Mouse (Mus musculus) embryo, embryonic 9.5 days (tissue): ENCODE measurements at regions not wholly inside any gene's neighbourhood (a gene's known extent, or its start where the extent isn't known, plus 50 kb on each side); places are given as distances from the start of the nearest gene placed in this dataset.

Experiments
- DNase-seq: peaks from one replicate; pipeline ENCODE4 v3.0.0-alpha.2; 2017; ENCODE audit errors: extremely low spot score

DNA sequence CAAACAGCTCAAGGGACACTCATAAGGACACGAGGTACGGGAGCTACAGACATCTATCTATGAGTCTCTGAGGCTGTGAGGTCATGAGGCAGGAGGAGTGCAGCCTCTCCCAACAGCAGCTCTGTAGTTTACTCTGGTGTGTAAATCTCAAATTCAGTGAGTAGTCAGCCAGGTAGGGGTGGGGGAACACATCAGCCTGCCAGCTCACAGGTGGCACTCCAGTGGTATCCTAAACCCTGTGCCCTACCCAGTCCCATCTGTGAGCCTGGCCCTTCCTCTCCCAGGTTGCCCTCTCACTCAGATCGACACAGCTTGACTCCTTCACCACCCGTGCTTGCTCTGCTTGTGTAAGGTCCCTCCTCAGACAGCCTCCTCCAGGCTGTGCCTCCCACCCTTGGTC is 202.2 kb downstream of the Sipa1l2 start:
- no peak for DNase-seq

DNA sequence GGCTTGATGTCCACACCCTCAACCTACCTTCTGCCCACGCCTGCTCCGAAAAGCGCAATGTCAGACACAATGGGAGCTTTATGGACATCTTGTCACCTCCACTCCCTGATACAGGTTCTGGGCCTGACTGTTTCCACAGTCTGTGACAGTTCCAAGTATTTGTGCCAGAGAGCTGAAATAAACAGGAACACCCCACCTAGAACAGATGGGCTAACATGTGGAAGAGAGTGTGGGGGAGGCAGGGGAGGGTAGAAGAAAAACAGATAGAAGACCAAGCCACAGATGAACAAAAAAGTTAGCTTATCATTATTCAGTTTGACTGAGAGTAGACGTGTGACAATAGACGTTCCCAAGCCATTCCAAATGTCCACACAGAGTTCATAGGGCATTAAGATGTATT is 204.6 kb downstream of the Sipa1l2 start:
- DNase-seq = no peak

DNA sequence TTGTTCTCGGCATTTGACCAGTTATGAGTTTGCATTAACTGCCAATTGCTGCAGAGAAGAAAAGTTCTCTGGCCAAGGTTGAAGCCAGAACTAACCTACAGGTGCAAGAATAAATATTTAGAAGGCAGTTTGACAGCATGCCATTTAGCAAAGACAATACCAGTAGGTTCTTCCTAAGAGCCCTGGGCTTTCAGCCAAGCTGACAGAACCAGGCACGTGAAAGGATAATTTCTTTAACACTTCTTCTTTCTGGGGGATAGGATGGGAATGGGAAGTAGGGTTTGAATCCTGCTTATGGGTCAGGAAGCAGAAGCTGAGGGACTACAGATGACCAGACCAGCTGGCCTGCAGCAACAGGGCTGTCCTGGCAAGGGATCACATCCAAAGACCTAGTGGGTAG is 210.2 kb downstream of the Sipa1l2 start:
- DNase-seq = no peak

DNA sequence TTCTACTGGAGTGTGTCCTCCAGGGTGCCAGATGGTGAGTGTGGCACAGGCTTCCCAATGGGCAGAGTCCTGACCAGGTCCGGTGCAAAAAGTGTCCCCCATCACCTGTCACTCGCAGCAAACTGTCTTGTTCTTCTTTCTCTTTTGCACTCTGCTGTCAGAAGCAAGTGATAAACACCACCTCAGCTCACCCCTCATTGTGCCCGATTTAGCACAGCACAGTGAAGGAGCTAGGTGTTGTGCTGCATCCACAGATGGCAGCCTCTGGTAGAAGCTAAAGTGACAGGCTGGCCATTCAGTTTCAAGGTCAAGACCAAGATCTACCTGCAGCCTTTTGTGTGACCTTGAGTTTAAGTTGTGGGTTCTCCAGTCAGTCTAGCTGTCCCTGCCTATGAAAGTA is 211.8 kb downstream of the Sipa1l2 start:
- DNase-seq = no peak

DNA sequence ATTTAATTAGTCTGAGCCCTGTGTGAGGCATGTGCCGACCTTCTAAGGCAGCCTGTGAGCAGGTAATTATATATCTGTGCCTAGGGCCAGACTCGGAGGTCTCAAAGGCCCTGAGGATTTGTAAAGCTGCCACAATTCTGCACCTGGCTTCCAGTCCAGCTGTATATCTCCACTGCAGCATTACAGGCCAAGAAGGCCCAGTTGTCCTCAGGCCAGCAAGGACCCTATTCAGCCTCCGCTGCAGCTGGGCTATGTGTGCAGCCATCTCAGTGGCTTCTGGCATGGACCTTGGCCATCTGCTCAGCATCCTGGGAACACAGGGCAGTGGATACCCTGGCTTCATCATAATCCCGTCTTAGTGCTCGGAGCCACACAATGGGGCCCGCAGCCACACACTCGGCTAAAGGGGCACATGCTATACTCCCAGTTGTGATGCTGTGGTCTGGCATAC is 214.5 kb downstream of the Sipa1l2 start:
- DNase-seq = no peak

DNA sequence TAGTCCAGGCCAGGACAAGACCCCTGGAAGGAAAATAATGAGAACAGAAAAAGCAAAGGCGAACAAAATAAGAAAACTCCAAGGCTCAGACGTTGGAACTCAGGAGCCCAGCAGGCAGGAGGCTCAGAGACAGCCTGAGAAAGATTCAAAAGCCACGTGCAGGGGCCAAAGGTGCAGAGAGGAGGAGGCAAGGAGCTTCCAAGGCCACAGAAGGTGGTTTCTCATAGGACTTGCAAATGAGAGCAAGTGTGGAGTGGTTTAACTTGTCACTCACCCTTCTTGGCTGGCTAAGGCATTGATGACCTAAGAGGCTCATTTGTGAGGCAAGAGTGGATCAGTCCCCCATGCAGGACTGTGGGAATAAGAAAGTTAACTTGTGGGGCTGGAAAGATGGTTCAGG is 217.3 kb downstream of the Sipa1l2 start:
- no peak for DNase-seq

DNA sequence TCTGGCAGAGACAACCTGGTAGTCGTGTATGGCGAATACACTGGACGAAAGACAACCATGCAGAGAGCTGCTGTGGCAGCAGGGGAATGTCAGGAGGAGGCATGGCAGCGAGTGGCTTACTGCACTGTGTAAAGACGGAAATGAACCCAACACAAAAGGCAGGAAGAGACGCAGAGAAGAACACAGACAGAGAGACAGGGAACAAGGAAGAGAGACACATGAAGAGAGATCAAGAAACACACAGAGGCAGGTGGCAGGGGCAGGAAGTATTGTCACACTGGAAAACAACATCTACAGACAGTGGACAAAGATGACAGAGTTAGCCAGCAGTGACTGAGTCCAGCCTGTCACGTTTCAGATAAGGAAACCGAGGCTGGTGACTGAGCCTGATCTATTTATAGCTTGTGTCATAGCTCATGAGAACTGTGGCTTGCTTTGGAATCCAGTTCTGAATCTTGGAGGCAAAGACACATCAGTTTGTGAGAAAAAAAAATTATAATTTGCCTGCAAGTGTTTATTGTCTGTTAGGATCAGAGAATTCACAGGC is 218.0 kb downstream of the Sipa1l2 start:
- no peak for DNase-seq

DNA sequence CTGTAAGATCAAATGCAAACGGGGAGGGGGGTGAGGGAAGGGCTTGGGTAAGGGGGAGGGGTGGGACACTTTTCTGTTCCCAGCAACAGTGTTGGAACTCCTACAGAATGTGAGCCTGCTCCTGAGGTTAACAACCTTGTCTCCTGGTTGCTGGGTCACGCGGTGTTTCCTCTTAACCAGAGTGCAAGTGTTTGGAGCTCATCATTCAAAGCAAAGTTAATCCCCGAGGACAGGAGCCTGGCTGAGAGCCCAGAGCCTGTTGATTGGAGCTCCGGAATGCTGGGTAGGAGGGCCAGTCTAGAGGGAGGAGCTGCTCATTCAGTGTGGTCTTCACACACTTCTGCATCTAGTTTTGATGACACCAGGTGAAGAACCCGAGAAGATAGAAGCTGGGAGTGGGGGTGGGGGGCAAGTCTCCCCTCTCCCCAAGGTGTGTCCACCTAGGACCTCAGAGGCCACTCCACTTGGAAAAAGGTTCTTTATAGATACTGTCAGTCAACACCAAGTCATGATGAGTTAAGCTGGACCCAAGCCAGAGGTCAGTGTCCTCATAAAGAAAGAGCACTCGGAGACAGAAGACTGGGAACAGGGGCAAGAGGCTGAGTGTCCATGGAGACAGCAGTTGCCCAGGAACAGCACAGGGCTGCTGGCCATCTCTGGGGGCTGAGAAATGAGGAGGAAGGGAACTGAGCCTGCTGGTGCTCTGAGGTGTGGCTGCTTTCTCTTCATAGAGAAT is 220.2 kb downstream of the Sipa1l2 start:
- DNase-seq = peak; percentile 59

DNA sequence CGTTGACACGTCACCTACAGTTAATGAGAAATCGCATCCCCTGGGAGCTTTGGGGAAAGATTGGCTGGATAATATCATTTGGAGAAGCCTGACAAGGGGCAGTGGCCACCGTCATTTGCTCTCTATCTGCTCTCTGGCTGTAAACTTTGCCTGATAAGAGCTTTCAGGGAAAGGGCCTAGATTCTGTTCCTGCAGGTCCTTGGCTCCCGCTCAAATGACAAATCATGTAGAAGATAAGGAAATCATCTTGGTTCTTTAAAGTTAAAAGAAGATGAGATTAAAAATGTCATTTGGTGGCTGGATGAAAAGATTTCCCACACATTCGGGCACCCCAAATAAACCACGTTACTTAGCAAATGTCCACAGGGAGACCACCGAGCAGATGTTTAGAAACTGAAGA is 223.4 kb downstream of the Sipa1l2 start:
- no peak for DNase-seq

DNA sequence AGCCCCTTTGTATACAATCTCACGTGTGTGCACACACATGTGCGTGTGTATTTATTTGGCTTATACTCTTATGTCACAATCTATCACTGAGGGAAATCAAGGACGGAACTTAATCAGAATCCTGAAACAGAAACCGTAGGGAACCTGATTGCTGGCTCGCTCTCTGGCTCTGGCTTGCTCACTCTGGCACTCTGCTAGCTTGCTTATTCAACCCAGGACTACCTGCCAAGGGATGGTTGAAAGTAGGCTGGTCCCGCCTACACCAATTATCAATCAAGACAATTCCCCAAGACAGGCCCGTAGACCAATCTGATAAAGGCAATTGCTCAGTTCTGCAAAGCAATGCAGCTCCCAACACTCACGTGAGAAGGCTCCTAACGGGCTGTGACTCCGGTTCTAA is 224.0 kb downstream of the Sipa1l2 start:
- DNase-seq = no peak

DNA sequence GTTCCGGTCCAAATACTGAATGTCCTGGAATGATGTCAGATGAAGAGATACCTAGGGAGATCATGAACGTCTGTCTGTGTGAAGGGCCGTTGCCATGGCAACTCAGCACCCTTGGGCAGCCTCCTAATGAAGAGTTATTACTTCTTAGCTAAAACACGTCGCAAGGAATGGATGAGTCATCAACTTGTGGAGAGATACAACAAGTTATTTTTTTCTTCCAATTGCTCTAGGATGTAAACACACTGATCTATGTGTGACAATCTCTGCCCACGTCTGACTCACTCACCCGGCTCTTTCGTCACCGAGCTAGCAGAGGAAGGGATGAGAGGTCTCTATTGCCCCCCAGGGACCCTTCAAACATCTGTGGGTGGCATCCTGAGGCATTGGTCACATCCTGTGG is 225.7 kb downstream of the Sipa1l2 start:
- DNase-seq = no peak

DNA sequence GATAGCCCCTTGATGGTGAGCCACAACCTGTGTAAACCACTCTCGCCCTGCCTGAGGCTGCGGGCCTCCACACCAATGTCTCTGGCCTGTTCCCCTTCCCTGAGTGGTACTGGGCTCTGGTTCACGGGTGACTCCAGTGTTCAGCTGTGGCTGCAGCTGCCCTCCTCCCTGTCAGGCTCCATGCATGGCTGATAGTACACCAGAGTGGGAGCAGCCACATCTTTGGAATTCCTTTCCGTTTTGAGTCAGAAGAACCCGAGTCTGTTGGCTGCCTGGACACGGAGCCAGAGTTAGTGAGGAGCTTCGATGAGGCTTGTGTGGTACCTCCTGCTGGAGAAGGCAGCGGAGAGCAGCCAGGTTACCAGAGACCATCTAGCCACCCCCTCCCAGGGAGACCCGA is 227.1 kb downstream of the Sipa1l2 start:
- DNase-seq = no peak

DNA sequence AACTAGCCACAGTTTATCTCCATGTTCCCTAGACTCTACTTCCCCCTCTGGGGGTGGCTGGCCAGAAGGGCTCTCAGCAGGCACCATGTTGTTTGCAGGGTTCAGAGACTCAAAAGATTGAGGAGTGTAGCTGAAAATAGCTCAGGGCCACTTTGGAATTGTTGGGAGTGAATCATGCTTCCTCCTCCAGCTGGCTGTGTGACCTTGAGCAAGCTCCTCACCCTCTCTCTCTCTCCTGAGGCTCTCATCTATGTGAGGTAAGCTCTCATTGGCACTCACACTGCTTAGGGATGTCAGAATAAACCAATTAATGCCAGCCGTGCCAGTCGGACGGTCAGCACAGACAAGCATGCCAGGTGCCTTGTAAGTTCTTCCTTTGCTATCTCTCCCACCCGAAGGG is 228.0 kb downstream of the Sipa1l2 start:
- no peak for DNase-seq

DNA sequence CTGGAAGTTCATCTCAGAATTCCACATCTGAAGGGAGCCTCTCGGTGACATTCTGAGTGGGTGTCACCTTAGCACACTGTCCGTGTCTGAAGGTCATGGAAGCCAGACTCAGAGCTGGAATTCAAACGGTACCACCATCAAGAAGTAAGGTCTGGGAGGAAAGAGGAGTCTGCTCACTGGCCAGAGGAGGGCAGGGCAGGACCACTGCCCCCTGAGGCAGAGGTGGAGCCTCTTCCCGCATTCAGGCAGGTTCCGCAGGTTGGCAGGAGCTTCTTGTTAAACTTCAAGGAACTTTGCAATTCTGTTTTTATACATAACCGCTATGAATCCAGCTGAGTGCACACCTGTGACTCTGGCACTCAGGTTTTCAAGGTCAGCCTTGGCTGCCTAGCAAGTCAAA is 231.4 kb downstream of the Sipa1l2 start:
- peak; percentile 51 for DNase-seq

DNA sequence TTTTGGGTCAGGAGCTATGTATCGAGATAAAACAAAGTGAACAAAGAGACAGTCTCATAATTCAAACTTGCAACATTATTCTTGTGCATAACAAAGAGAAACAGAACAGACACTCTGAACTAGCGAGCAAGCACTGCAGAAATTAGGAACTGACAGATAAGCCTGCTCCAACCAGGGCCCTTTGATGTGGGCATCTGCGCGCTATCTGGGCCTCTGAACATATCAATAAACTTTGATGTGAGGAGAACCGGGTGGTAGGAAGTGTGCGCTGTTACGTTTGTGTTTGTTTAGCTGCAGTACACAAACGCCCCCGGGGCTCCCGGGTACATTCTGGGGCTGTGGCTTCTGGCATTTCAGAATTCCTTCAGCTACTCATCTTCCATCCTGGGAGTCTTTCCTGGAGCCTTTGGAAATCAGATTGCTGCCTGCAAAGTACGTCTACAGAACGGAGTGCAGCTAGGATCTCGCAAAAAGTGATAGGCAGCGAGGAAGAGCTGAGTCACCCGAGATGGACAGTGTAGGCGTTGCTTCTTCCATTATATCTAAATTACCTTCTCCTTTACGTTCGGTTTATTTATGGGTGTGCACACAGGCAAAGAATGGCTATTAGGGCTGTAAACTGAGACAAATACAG is 232.0 kb downstream of the Sipa1l2 start:
- no peak for DNase-seq

DNA sequence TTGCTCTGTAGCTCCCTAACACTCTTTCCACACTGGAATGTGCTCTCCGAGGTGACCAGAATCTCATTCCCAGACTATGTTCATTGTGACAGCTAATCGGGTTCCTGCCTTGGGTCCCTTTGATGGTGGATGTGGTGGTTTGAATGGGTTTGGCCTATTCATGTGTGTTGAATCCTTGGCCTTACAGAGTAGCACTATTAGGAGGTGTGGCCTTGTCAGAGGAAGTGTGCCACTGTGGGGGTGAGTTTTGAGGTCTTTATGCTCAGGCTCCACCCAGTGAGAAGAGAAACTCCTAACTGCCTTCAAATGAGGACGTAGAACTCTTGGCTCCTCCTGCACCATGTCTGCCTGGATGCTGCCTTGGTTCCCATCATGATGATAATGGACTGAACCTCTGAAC is 232.8 kb downstream of the Sipa1l2 start:
- no peak for DNase-seq

DNA sequence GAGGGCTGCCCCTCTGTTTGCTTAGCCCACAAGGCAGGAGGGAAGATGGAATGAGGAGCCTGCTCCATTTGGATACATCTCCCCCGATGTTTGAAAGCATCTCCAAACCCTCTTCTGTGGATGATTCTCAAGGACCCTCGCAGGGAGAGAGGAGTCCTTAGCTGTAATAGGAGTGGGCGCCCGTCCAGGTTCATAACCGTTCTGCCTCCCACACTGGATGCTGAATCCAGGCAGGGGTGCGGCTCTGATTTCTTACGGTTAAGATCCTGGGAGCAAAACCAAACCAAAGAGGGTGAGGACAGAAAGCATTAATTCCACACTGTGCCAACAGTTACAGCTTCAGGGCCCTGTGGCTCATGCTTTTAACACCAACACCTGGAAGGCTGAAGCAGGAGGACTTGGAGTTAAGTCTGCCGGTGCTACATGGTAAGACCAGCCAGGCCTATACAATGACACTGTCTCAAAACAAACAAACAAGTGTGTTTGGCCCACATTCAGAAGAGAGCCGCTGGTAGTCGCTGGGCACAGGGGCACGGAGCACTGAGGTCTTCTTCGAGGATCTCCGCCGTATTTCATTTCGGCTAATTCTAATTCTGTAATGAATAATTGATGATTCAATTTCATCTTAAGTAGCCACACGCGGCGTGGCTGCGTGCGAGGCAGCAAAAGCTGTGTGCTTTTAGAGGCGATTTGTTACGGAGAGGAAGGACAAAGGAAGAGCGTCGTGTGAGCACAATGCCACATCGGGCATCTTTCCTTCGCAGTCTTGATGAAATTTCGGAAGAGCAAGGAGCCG is 233.8 kb downstream of the Sipa1l2 start:
- no peak for DNase-seq

DNA sequence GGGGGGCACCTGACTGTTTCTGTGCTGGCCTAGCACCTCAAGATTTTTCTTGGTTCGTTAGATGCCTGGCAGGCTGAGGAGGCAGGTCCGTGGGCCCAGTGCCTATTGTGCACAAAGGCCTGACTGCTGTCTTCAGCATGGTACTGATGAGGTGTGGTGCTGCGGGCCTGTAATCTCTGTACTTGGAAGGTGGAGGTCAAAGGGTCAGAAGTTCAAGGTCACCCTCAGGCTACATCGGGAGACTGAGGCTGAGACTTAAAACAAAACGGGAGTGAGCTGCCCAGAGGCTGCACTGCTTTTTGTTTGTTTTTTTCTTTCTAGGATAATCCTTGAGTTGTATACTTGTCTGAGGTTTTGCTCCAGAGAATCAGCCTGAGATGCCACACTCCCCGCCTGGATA is 234.4 kb downstream of the Sipa1l2 start:
- DNase-seq = no peak

DNA sequence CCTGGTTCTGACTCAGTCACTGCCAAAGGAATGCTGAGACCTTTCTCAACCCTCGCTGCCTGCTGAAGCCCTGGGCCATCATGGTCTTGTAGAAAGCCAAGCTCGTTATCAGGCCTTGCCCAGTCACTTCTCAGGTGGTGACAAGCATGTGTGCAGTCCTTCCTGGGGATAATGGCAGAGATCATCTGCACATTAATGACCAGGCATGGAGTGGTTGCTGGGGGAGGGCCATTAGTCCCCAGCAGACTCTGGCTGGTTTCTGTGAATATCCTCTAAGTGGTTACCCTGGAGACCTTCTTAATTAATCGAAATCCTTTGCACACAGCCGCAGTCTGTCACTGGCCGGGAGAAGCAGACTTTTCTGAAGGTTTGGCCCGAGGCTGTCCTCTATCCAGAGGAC is 239.0 kb downstream of the Sipa1l2 start:
- DNase-seq = no peak

DNA sequence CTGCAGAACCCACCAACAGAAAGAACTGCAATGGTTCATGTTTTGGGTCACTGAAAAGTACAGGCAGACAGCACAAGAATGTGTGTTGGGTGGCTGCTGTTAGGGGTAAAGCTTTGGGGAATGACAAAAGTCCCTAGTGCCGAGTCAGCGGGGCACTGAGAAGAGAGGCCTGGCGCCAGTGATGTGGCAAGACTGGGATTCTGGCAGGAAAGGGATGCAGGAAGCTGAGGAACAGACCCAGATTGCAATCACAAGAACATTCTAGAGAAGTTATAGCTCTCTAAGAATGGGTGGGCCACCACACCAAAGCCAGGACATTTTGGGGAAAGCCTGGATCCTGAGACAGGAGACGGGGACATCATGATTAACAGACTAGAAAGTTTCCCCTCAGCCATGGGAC is 241.0 kb downstream of the Sipa1l2 start:
- DNase-seq = no peak

DNA sequence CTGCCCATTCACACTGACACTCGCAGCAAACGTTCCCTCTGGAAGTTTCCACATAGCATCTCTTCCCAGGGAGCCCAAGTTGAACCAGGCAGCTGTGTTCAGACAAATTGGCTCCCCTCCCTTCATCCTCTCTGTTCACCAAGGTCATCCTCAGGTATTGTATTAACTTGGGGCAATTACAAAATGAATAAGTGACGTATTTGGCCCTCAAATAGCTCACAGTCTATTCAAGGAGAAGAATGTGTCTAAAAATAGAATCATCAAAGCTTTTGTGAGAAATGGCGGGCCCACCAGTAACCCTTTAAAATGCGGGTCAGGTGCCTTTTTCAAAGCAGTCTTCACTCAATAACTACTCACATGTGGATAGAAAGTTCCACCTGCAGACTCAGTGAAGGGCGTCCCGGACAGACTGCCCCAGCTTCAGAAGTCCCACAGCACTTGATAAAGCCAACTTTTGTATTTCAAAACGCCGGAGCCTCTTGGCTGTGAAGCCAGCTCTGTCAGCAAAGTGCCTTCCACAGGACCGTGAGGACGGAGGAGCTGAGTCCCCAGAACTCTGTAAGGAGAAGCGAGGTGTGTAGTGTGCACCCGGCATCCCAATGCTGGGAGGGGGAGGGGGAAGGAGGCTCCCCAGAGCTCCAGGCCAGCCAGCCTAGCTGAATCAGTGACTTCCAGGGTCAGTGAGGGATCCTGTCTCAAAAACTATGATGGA is 241.9 kb downstream of the Sipa1l2 start:
- DNase-seq = no peak

DNA sequence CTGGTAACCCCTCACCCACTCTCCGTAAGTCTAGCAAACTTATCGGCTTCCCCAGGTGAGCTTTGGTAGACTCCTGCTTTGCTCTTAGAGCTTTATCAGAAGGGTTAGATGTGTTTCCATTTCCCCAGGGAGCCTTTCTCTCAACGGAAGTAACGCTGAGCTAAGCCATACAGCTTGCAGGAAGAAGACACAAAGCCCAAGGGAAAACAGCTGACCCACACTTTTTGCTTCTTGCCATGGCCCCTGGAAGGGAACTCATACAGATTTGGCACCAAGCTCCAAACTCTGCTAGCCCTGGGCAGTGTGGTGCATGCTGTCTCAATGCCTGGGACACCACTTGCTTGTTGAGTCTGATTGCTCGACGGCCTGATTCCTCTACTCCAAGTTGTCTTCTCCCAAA is 242.6 kb downstream of the Sipa1l2 start:
- DNase-seq = no peak
